ENCODE assay signal across 16 mouse cellular contexts in genomic region chr2:132697256-132697655, GRCm38 (mm10). TPM values are rescaled to one million over a fixed set of nuclear protein-coding genes. Genes with fewer than 3 reads are reported as not detected.
A peak's percentile ranks its signal among the peaks of the same experiment; 100 is the strongest.
DNase-seq lines count a peak whose midpoint lies in the region; ATAC-seq and TF ChIP-seq lines count a peak whose summit lies in the region.
"Had no signal": no experiment of that assay in that cellular context is flagged by ENCODE, and none has a peak within 500 bp of the region (broad histone marks: within the 10 kb centered on the region; RNA-seq: fewer than 3 reads in every experiment).

No protein-coding gene starts in this region.

- peak overlapping the region; percentile 54; the same call in 1 of the 2 replicates for H3K27ac ChIP-seq in heart, embryonic 10.5 days
- H3K27ac ChIP-seq in lung, embryonic 16.5 days (ENCODE audit: low read length): peak overlapping the region; percentile 30; the same call in 1 of the 2 replicates
- peak overlapping the region; percentile 60 for H3K27ac ChIP-seq in liver, embryonic 14.5 days
- H3K27ac ChIP-seq: embryonic facial prominence, embryonic 13.5 days; forebrain, embryonic 15.5 days; stomach, embryonic 15.5 days had no signal

- no peak overlapping the region for H3K4me2 ChIP-seq in lung, embryonic 16.5 days (ENCODE audit: low read depth, low read length)
- H3K4me2 ChIP-seq in liver, embryonic 14.5 days (ENCODE audit: low read depth): peak overlapping the region; percentile 31
- H3K4me2 ChIP-seq: embryonic facial prominence, embryonic 13.5 days; forebrain, embryonic 15.5 days; stomach, embryonic 15.5 days had no signal

- no peak overlapping the region for H3K9ac ChIP-seq in lung, embryonic 16.5 days (ENCODE audit: low read length)
- H3K9ac ChIP-seq in liver, embryonic 14.5 days (replicated peaks): peak overlapping the region; percentile 38
- H3K9ac ChIP-seq: embryonic facial prominence, embryonic 13.5 days; forebrain, embryonic 15.5 days; stomach, embryonic 15.5 days had no signal

- ATAC-seq in lung, embryonic 16.5 days (ENCODE audit: low read depth): no peak
- ATAC-seq in liver, embryonic 14.5 days (ENCODE audit: insufficient read depth): no peak
- ATAC-seq: forebrain, embryonic 15.5 days had no signal

- TF ChIP-seq POLR2A in lung, adult 2 months (IDR thresholded peaks at IDR 0.05; ENCODE audit: borderline replicate concordance, extremely low read depth, low read depth, low read length): no peak

- TF ChIP-seq EP300 in liver, embryonic 14.5 days (IDR thresholded peaks at IDR 0.05; ENCODE audit: low read depth): no peak

- H3K36me3 ChIP-seq in heart, embryonic 10.5 days: 0 out of 2 replicates have a peak, but pooled peaks cover 9% of the 10 kb centered on the region
- no peaks in the 10 kb centered on the region for H3K36me3 ChIP-seq in lung, embryonic 16.5 days (ENCODE audit: control insufficient read depth, insufficient read depth, low read length)
- H3K36me3 ChIP-seq in liver, embryonic 14.5 days (replicated peaks; ENCODE audit: control insufficient read depth, insufficient read depth, low read depth): no peaks in the 10 kb centered on the region
- H3K36me3 ChIP-seq: stomach, embryonic 15.5 days had no signal

- H3K27me3 ChIP-seq in heart, embryonic 10.5 days (ENCODE audit: insufficient read depth, poor library complexity, severe bottlenecking): no peaks in the 10 kb centered on the region
- H3K27me3 ChIP-seq in lung, embryonic 16.5 days (ENCODE audit: control insufficient read depth, insufficient read depth, low read depth, low read length): no peaks in the 10 kb centered on the region
- H3K27me3 ChIP-seq in liver, embryonic 14.5 days (ENCODE audit: control insufficient read depth, insufficient read depth, low read length): no peaks in the 10 kb centered on the region
- H3K27me3 ChIP-seq: embryonic facial prominence, embryonic 13.5 days; forebrain, embryonic 15.5 days; stomach, embryonic 15.5 days had no signal

- TF ChIP-seq CTCF in lung, adult 2 months (IDR thresholded peaks at IDR 0.05; ENCODE audit: insufficient read depth, low read length): no peak
- no peak for TF ChIP-seq CTCF in liver, embryonic 14.5 days (IDR thresholded peaks at IDR 0.05; ENCODE audit: low read depth)

- WGBS in heart, embryonic 10.5 days: 89% methylated on average over 5 of the region's 5 CpGs
- 48% methylated on average over 5 of the region's 5 CpGs for WGBS in lung, embryonic 16.5 days
- 31% methylated on average over 5 of the region's 5 CpGs for WGBS in lung, adult 2 months
- 62% methylated on average over 5 of the region's 5 CpGs for WGBS in liver, embryonic 14.5 days (ENCODE audit: insufficient replicate concordance)

- no peak for DNase-seq in heart, embryonic 10.5 days (ENCODE audit: low spot score)
- DNase-seq in heart, postnatal 36 days: no peak
- no peak for DNase-seq in lung, adult 2 months
- DNase-seq in ZHBTc4 (ENCODE audit: low read depth, low spot score): peak; percentile 53
- DNase-seq in liver, embryonic 14.5 days (ENCODE audit: low read depth in 3 of 3, low spot score in 3 of 3): no peak
- no peak for DNase-seq in right cerebral cortex, postnatal 10 days (ENCODE audit: low spot score in 2 of 2)
- DNase-seq in kidney, postnatal 4 days: no peak
- DNase-seq: cerebellum, postnatal 14 days; gastrocnemius, postnatal 14 days; kidney, adult 9 months; lung, postnatal 14 days; midbrain, embryonic 14.5 days had no signal

- no peak overlapping the region for H3K4me3 ChIP-seq in heart, embryonic 10.5 days
- H3K4me3 ChIP-seq in lung, embryonic 16.5 days (ENCODE audit: low read length): no peak overlapping the region
- H3K4me3 ChIP-seq in lung, adult 2 months (replicated peaks; ENCODE audit: extremely low read depth, low read depth, low read length): no peak overlapping the region
- H3K4me3 ChIP-seq in liver, embryonic 14.5 days (ENCODE audit: insufficient read depth in 1 of 2, low read depth in 2 of 2, low read length in 2 of 2): no peak overlapping the region
- H3K4me3 ChIP-seq: embryonic facial prominence, embryonic 13.5 days; forebrain, embryonic 15.5 days; stomach, embryonic 15.5 days had no signal

- intact Hi-C loops in heart, postnatal 36 days (cut with DNase I): no loop called here

- H3K4me1 ChIP-seq in heart, embryonic 10.5 days: peaks cover 33% of the 10 kb centered on the region
- H3K4me1 ChIP-seq in lung, embryonic 16.5 days (replicated peaks; ENCODE audit: control insufficient read depth, insufficient read depth, low read length): no peaks in the 10 kb centered on the region; the same call in 1 of the 2 replicates
- peaks cover 19% of the 10 kb centered on the region for H3K4me1 ChIP-seq in lung, adult 2 months (ENCODE audit: control insufficient read depth, insufficient read depth, low read length)
- H3K4me1 ChIP-seq in liver, embryonic 14.5 days (replicated peaks; ENCODE audit: control insufficient read depth in 2 of 2, insufficient read depth in 2 of 2, low read length in 1 of 2): peaks cover 49 to 59% of the 10 kb centered on the region in 2 experiments
- H3K4me1 ChIP-seq: embryonic facial prominence, embryonic 13.5 days; forebrain, embryonic 15.5 days; stomach, embryonic 15.5 days had no signal

- no peaks in the 10 kb centered on the region for H3K9me3 ChIP-seq in heart, embryonic 10.5 days
- H3K9me3 ChIP-seq in lung, embryonic 16.5 days (ENCODE audit: control insufficient read depth, low read length): no peaks in the 10 kb centered on the region
- no peaks in the 10 kb centered on the region for H3K9me3 ChIP-seq in liver, embryonic 14.5 days (ENCODE audit: control insufficient read depth, low read length)
- H3K9me3 ChIP-seq: embryonic facial prominence, embryonic 13.5 days; forebrain, embryonic 15.5 days; stomach, embryonic 15.5 days had no signal

RNA-seq across cellular contexts. Expression of gene Shld1, which starts 10.5 kb away (rescaled TPM):
- 14.2 and 15.9 TPM in 2 replicates for polyA plus RNA-seq in heart, embryonic 10.5 days (2016; fragmentation: Nextera tagmentation; extraction: Ambion mirVana)
- total RNA-seq in heart, postnatal 36 days (2021): 10 to 100 TPM; 49.3 to 59.3 TPM
- 13.4 and 15.5 TPM in 2 replicates for polyA plus RNA-seq in lung, embryonic 16.5 days (2015; fragmentation: Nextera tagmentation; extraction: Ambion mirVana)
- polyA plus RNA-seq in lung, adult 2 months (2012; rRNA removed): 14.4 and 17.9 TPM in 2 replicates
- 6.3 and 7.1 TPM in 2 replicates for polyA plus RNA-seq in liver, embryonic 14.5 days (2012; rRNA removed)
- polyA plus RNA-seq in liver, embryonic 14.5 days (2014; fragmentation: Nextera tagmentation; extraction: Ambion mirVana): 10.1 and 12.3 TPM in 2 replicates
